Mouse (Mus musculus) E14TG2a.4 (cell line): ENCODE results near the gene AK157302.

Experiments used
- CTCF ChIP-seq: conservative IDR thresholded peaks from 2 replicates; pipeline ENCODE4 v1.5.1; 2014; ENCODE audit warnings: low read length
- NANOG ChIP-seq: IDR thresholded peaks from 2 replicates; pipeline ENCODE4 v1.6.1; 2014; ENCODE audit warnings: borderline replicate concordance, low read length, mixed read lengths
- POU5F1 ChIP-seq: IDR thresholded peaks from 2 replicates; pipeline ENCODE4 v1.6.1; 2014; ENCODE audit warnings: low read length, borderline replicate concordance

DNA sequence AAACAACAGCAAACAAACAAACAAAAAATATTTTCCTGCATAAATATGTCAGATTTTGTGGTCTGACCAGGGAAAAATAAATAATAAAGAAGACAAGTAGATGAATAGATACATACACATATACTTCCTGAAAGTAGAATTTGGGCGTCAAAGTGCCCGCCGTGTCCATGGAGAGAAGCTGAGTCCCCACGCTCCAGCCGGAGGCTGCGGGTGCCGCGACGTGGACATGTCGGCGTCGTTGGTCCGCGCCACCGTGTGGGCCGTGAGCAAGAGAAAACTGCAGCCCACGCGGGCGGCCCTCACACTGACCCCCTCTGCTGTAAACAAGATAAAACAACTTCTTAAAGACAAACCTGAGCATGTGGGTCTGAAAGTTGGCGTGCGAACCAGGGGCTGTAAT lies at the start of gene AK157302:
- TF ChIP-seq CTCF, result no peak
- TF ChIP-seq NANOG, result no peak
- TF ChIP-seq POU5F1, result no peak
